Mouse (Mus musculus) heart, adult 18-20 months (tissue): ENCODE data around the gene Robo1. TPM values are rescaled to one million over a fixed set of nuclear protein-coding genes. Genes with fewer than 3 reads are reported as not detected.
A peak's percentile ranks its signal among the peaks of the same experiment; 100 is the strongest.

ENCODE experiments used
- DNase-seq, 2 experiments: peaks; one replicate each; pipeline ENCODE4 v3.0.0; 2021 to 2022; ENCODE audit warnings: mixed read lengths in 1 of 2
- long read RNA-seq, 2 experiments: library from polyadenylated mRNA; stranded (forward); transcript quantifications; one replicate each; pipeline ENCODE4 v2.0.0; 2021
- total RNA-seq, 2 experiments: library from RNA; stranded (reverse); gene quantifications; 2 replicates each; pipeline ENCODE4 v1.2.3; 2021

The Robo1 gene
- total RNA-seq: 1 to 10 TPM in 1 of 2 experiments, under 1 TPM in 1; 0.79 to 1.6 TPM
- long read RNA-seq, experiment 1, partial matches to known transcripts: 1 of 1 reads
- long read RNA-seq, experiment 1, other reads (novel, unspliced or antisense): 0 of 1 reads
- long read RNA-seq, experiment 2, partial matches to known transcripts: 0 of 1 reads
- long read RNA-seq, experiment 2, other reads (novel, unspliced or antisense): 1 of 1 reads

DNA sequence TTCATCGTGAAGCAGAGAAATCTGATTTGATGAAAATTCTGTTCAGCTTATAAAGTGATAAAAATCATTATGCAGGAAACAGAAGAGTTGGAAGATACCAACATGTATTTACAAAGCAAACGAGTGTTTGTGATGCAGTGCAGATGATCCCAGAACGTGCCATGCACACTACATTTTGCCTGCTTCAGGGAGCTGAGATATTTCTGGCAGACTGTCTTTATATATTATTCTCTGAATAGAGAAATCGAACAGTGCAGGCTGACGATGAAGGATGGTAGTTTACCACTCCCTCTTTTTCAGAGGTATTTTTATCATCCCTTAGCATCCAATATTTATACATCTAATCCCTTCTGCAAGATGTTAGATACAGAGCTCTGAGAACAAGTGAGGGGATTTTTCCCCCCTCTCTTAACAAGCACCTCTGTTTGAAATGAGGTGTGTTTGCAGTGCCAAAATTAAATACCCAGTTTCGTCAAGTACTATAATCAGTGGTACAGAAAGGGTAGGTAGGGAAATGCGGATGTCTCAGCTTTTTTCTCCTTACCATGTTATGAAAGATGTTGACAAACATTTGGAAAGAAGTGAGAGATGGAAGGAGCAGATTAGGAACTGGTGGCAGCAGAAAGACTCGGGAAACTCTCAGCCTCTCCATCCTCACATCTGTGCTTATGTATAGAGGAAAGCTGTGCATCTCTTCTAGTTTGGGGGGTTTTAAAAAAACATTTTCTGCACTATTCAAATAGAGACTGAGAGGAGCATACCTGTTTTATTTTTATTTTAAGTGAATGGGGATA is at the start of gene Robo1:
TSS of gene Robo1 (plus strand) at position 770 of the 794 bp plus-strand sequence.
- DNase-seq: no peak

DNA sequence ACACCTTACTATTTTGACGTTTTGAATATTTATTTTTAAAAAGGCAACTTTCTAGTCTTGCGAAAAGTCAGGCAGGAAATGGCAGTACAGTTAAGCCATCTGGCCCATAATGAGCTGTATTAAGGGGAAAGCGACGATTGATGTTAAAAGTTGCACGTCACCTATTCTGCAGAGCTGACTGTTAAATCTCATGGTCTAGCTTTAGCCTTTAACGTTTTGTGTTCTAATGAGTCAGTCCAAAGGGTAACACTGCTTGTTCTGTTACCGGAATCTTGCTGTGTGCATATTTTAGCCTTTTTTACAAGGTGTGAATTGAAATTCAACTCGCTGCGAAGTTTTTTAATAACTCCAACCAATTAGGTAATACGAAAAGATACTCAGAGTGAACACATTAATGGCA is 40.3 kb upstream of the Robo1 start:
- DNase-seq: no peak

DNA sequence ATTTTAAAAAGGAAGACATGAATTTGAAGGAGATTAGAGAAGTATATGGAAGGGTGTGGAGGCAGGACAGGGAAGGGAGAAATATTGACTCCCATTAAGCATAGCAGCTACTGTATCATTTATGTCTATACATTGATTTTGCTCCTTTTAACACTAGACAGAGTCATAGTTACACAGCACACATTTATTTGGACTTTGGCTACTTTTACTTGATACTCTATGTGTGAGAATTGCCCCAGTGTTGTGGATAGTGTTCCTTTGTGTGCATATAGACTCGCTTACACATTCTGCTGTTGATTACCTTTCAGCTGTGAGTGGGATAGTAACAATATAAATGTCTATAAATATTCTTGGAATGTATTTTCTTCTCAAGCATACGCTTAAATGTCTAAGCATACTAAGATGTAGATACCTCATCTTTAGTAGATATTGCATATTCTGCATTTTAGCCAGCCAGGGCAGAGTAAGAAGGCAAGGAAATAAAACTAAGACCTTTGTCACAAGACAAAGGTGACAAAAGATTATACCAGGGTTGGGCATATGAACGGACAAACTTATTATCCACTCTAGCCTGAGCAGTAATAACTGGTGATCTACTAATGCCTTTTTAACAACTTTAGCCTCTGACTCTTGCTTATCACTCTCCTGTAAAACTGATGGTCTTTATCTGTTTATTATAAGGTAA is 31.6 kb upstream of the Robo1 start:
- no peak for DNase-seq

GRCm38 (mm10) chr16:72308331-72308668 is 194 bp downstream of the Robo1 start:
- no peak for DNase-seq

DNA sequence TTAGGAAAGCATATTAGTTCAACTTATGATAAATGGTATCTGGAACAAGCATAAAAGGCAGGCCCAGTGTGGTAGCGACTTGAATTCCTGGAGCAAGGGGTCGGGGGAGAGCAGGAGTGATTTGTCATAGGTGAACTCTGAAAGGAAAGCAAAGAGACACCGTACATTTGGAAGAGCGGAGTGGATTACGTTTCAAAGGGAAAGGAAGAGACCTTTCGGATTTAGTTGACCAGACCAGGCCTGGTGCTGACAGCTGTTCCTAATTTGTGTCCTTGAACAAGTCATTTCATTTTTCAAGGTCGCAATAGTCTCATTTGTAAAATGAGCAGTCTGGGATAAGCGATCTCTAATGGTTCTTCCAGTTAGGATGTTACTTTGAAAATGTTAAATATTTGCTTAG is 19.2 kb downstream of the Robo1 start:
- DNase-seq: no peak

- no peak for DNase-seq
Measured at GRCm38 (mm10) chr16:72328579-72328978, 20.5 kb downstream of the Robo1 start.

DNA sequence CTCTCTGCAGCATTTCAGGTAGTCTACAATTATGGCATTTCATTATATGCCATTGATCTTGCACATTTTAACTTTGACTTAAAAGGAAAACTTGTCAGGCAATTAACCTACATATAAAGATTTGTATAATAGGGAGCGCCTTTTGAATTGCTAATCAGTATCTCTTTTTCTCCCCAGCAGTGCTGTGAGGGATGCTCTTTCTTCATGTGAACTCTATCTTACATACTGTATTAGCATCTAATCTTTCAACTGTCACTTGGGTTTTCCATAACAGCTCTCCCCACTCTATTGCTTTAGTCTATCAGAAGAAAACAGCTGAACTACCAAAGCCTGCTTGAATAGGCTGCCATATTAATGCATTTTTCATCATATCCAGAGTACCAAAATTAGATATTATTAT is 29.7 kb downstream of the Robo1 start:
- no peak for DNase-seq

GRCm38 (mm10) chr16:72350422-72350821 is 42.3 kb downstream of the Robo1 start:
- DNase-seq: no peak

GRCm38 (mm10) chr16:72356515-72357357 is 48.6 kb downstream of the Robo1 start:
- peak; percentile 7 to 29 for DNase-seq

DNA sequence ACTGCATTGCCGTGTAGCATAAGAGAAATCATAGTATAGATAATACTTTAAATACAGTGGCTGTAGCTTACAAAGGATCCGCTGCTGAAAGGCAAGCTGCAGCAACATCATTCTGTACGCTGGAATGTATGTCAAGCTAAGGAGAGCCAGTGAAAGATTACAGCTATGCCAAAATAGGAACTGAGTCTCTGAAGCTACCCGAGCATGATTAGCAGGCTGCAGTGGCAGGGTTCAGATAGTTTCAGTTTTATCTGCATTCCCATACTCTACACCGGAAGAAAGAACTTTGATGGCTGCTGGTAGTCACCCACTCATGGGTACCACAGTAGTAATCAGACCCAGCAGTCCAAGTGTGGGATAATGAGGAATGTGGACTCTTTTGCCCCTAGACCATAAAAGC is 68.8 kb downstream of the Robo1 start:
- DNase-seq: no peak

DNA sequence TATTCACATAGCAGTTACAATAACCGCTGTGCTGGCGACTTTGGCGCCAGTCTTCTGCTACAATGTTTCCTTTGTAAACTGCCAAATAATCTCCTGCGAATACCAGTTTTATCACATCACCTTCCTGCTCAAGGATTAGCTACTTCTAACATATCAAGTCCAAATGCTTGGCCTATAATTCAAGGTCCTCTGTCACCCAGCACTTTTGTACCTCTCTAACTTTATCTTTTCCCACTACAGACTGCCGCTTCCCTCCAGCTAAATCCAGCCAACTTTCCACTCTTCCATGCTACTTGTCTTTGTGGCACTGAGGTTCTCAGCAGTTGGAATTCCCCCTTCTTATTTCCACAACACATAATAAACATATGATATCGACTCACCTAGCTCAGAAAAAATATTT is 73.7 kb downstream of the Robo1 start:
- DNase-seq: peak; percentile 8 to 9

DNA sequence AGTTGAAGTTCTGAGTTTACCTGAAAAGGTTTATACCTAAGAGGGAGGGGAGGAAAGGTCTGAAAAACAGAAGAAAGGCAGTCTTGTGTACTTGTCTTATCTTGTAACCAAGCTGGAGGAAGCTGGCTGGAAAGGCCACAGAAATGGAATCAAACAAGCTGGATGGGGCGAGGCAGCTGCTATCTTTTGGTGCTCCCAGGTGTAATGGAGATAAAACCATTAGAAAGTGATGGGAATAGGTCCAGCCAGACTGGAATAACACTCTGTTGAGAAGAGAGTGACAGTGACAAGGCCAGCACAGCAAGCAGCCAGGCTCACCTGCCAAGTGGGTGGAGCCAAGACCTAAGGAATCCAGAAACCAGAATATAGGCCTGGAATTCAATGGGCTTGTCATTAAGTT is 75.5 kb downstream of the Robo1 start:
- peak; percentile 0 to 2 for DNase-seq

- no peak for DNase-seq
Measured at GRCm38 (mm10) chr16:72393512-72393911, 85.4 kb downstream of the Robo1 start.

DNA sequence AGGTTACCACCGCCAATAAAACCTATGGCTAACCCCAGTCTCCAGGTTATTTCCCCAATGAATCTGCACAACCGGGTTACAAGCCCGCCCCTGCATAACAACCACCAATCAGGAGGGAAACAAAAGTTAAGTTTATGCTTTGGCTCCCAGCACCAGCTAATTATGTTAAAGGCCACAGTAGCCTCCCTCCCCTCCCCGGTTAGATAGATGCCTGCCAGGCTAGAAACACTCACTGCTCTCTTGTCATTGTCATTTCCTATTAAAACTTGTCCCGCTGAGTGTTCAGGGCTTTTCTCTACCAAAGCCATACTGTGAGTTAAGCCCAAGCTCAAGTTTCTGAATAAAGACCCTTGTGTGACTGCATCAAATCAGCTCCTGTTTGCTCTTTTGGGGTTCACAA is 90.7 kb downstream of the Robo1 start:
- no peak for DNase-seq

GRCm38 (mm10) chr16:72402381-72402780 is 94.3 kb downstream of the Robo1 start:
- no peak for DNase-seq

- DNase-seq: no peak
Measured at GRCm38 (mm10) chr16:72409820-72410219, 101.7 kb downstream of the Robo1 start.

DNA sequence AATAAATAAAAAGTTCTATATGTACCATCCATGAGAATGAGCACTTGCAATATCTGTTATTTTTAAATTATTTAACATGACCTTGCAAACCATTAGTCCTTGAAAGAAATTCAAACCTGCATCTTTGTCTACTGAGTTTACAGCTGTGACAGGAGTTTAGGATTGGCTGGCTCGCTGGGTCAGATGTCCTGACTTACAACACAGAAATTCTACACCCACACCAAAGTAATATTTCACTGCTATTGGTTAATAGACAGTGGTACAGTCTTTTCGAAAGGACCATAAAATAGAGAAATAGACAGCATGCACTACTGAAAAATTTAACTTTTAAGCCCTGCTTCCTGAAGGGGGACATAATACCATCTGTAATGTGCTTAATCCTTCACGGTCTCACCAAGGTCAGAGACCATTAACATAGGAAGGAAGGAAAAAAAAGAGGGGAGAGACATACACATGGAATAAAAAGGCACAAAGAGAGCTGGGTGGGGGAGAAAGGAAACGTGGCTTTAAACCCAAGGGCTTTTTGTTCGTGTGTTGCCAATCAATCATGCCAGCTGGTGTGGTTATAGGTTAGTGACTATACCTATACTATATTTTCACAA is 103.7 kb downstream of the Robo1 start:
- no peak for DNase-seq

DNA sequence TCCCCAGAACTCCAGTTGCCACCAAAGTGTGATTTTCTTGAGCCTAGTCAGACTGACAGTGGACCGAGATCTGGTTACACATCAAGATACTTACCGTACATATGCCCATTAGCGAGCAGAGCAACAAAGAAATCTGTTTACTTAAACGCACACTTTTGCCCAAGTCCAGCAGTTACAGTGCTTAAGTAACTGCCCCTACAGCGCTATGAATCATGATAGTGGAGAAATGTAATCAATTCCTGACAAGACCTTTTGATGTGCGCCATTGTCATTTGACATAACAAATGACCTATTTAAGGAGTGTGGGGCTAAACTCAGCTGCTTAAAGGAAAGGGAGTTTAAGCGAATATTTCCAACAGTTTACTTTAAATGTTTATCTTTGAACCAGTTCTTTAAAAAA is 104.8 kb downstream of the Robo1 start:
- DNase-seq: no peak

- no peak for DNase-seq
Measured at GRCm38 (mm10) chr16:72419328-72420066, 111.4 kb downstream of the Robo1 start.

DNA sequence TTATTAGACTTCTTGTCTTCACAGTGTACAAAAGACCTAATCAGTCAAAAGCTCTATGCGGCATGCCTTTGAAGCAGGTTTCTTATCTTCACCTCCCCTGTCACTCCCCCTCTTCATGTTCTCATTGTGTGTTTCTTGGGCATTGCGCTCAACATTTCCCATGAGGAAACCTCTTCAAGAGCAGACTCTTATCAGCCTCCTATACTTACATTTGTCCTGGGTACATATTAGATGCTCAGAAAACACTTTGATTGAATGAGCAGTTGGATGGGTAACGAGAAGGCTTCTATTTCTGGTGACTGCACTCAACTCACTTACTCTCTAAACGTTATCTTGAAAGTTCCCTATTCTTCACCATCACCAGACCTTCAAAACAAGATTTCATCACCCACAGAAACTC is 114.3 kb downstream of the Robo1 start:
- DNase-seq: no peak

GRCm38 (mm10) chr16:72434396-72434795 is 126.3 kb downstream of the Robo1 start:
- no peak for DNase-seq
